Mouse (Mus musculus) ES-Bruce4 (cell line): ENCODE results near the gene Clec12b.

Experiments
- CTCF ChIP-seq: IDR thresholded peaks from one replicate; pipeline ENCODE4 v1.8.1; 2011; ENCODE audit warnings: low read depth, low read length
- EP300 ChIP-seq: IDR thresholded peaks from 2 replicates; pipeline ENCODE4 v1.6.1; 2011; ENCODE audit warnings: low read depth, low read length; ENCODE audit not compliant: insufficient read depth
- POLR2A ChIP-seq: IDR thresholded peaks from one replicate; pipeline ENCODE4 v1.8.1; 2011; ENCODE audit warnings: low read length; ENCODE audit not compliant: insufficient read depth

- TF ChIP-seq CTCF (peak; percentile 80), EP300 (no peak), POLR2A (no peak)
Observed at GRCm38 (mm10) chr6:129333674-129334078, 52.0 kb downstream of the Clec12b start.
